Mouse (Mus musculus) thymus, postnatal 25 days (tissue): ENCODE measurements around the gene Akap6.

ENCODE experiments used
- DNase-seq: peaks from one replicate; pipeline ENCODE4 v3.0.0; 2022

The Akap6 gene

DNA sequence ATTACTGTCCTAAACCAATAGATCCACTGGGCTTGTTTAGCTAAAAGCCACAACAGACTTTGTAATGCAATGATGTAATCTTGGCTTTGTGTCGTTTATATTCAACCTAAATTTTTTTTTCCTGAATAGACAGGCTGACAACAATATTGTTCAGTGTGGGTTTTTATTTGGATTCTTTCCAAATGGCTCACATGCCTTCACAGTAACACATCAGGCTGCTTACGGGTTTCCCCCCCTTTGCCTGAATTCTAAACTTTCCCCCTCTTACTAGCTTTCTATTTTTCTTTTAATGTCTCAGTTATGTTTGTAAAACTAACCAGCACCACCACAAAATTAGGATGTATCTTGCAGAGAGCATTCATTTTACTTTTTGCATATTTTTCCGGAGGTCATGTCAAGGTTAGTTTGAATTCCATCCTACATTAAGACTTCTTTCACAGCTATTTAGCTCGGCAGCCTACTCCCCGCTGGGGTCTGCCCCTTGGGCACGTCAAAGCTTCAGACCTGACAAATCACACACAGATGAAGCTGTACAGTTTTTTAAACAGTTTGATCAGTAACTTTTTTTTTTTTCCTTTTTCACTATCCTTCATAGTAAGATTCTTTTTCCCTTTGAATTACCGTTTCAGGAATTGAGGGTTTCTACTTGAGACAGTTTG, 362.4 kb downstream of the Akap6 start:
- DNase-seq = no peak

DNA sequence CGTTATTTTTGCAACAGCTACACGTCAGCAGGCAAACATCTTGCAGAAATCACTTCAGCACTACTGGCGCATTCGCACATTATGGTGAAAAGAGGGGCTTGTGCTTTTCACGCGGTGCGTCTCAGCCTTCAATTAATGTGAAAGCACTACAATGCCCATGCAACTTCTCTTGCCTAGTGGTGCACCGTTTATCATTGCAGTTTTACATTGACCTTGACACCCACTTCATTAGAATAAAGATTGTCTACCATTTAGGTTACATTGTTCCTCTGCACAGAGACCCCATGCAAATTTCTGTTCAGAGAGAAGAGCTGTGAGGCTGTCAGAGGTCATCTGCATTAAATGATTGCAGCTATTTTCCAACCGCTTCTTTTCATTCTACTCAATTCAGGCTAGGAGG, 363.8 kb downstream of the Akap6 start:
- no peak for DNase-seq

GRCm38 (mm10) chr12:53064241-53064760, 365.1 kb downstream of the Akap6 start:
- no peak for DNase-seq

DNA sequence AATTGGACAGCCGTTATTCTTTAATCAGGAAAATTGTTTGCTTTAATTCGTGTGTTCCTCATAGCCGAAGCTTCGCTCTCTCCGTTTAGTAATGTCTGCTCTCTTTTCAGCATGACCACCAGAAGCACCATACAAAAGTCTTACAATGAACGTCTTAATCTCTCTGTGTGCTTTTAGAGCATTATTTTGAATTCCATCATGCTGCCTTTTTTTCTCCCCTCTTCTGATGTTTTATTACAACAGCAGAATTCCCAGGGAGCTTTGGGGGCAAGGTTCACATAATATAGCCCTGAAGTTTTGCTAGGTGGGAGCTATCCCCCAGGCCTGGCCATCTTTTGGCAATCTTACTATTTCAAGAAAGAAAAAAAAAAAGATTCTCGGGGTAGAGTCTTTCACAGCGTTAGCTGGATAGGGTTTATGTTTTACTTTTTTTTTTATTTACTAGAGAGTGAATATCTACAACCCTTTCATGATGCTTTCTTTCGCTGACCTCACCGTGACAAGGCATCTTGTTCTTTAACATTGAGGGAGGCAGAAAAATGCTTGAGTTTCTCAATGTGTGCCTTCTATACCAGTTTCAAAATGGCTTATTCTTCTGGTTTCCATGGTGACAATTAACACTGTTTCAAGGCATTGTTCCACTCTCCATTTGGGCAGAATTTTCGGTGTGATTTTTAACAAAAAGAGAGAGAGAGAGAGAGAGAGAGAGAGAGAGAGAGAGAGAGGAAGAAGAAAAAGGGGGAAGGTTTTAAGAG, 366.0 kb downstream of the Akap6 start:
- DNase-seq = no peak

- DNase-seq = no peak
Measured at GRCm38 (mm10) chr12:53066321-53066720, 367.1 kb downstream of the Akap6 start.

DNA sequence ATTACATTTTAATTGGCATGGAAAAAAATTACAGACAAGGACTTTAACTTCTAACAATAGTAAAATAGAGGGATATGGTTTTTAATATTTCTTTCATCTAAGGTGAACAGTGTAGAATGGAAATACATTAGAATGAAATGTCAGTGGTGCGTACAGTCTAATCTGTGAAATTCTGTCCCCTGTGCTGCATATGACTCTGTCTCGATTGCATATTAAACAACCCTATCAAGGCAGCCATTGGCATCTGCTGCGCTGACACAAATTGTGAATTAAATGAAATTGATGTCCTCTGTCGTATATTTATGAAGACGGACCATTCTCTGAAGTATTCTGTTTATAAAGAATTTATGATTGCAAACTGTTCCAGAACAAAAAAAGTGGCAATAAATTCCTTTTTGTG, 371.7 kb downstream of the Akap6 start:
- DNase-seq = no peak

DNA sequence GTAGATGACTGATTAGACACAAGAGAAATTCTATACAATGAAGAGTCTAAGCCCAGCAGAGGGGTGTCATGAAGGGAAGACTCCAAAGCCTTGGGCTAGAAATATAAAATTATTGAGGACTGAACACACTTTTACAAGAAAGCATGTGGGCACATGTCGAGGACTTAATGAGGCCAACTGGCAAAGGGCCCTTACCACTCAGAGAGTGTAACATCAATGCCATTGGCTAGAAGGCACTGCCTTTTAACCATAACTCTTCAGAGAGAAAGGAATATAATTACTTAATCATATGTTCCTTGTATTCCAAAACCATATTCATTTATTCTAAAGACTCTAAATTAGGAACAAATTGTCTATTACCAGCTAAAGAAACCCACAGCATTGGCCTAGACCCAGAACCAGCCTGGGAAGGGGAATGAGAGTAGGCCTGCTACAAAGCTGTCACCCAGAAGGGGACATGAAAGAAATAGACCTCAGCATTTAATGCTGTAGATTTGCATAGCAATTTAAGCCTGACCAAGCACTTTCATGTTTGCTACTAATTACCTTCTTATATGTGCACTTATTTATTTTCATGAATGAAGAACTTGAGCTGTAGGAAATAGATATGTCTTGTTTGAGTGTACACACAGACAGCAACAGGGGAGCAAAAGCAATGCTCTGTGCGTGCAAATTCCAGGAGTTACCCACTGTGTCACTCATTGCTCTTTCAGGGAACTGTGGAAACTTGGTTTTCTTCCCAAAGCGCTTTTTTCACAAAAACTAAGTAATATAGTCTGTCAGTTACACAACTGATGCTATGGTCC, 377.6 kb downstream of the Akap6 start:
- no peak for DNase-seq

DNA sequence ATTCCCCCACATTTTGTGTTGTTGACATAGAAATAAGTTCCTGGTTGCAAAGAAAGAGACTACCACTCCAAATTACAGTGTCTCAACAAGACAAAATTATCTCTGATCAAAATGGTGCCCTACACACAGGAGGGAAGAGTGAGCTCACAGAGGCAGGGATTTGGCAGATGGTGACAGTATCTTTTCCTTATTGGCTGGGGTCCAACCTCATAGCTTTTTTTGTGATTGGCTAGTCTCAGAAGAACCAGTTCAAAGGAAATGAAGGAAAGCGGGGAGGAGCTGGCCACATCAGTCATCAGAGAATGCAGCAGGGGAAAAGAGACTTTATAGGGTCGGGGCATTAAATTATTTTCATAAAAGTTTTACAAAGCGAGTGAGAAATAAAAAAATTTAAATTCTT, 386.6 kb downstream of the Akap6 start:
- DNase-seq = no peak

DNA sequence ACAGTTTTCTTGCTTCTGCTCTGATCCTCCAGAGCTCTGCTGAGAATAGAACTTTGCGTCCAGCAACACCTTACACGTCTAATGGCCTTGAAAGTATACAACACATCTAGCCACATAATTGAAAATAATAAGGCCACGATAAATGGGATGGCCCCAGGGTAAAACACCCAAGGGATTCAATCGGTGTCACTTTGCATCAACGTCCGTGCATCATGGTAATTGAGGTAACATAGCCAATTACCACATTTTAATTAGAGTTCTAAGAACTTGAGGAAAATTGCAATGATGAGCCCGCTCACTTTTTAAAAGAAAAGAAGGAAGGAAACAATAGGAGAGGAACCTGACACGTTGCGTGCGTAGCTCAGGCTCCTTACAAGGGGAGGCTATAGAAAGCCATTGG, 413.1 kb downstream of the Akap6 start:
- DNase-seq = no peak

DNA sequence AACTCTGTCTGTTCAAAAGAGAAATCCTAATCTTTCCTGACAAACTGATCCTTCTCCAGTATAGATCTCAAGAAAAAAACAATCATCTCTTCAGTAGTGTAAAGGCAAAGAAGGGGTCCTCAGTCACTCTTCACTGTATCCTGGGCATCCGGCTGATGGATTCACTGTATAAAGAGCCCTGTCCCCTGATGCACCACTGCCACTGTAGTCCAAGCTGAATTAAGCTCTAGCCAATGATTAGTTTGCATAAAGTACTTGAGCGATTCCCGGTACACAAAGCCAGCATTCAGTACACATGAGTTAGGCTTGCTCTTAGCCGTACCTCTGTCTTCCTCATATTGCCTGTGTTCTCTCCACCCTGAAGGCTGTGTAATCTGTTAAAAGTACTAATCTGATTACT, 420.2 kb downstream of the Akap6 start:
- DNase-seq = no peak

DNA sequence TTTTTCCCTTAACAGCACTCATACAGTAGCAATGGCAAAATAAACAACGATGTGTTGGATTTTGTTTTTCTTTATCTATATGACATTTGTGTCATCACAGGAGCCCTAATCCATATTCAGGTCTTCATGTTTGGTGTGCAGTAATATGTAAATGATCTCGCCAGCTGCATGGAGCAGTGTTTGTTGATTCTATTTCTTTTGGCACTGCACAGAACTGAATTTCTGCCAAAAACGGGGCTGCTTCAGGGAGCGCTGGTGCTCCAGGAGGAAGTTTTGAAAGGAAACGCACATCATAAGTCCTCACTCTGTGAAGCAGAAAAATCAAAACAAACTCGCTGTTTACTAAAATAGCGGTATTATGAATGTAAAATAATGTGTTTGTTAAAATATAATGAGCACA, 424.9 kb downstream of the Akap6 start:
- no peak for DNase-seq

DNA sequence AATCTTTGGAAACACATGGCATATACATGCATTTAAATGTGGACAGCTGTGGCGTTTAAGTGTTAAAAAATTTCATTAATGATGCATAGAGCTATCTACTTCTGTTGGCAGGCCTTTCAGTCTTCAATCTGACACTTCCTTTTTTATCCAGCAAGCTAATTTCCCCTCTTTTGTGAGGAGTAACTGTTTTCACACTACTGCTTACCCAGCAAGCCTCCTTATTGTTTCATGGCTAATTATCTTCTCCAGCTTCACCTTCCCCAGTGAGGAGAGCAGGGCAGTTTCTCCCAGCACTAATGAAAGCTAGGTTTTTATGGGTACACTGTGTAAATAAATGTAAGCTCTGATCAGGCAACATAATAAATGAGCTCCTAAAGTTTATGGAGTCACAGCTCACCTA, 425.5 kb downstream of the Akap6 start:
- DNase-seq = no peak

GRCm38 (mm10) chr12:53125286-53125685, 426.1 kb downstream of the Akap6 start:
- DNase-seq = no peak

GRCm38 (mm10) chr12:53134196-53134595, 435.0 kb downstream of the Akap6 start:
- DNase-seq = no peak

DNA sequence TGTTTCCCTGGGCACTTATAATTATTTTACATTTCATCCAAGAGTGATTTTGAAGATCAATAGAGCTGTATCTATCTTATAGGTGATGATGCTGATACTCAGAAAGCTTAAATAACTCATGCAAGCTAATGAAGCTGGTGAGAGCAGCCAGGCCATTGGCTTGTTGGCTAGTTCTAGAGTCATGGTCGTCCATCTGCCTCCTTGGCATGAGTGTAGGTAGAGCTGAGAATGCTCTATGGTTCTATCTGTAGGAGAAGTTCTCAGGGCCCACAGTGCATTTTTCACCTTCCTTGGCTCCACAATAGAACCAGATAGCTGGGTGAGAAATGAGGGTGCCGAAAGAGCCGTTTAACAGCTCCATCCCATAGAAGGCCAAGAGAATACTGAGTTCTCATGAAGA, 438.1 kb downstream of the Akap6 start:
- no peak for DNase-seq

DNA sequence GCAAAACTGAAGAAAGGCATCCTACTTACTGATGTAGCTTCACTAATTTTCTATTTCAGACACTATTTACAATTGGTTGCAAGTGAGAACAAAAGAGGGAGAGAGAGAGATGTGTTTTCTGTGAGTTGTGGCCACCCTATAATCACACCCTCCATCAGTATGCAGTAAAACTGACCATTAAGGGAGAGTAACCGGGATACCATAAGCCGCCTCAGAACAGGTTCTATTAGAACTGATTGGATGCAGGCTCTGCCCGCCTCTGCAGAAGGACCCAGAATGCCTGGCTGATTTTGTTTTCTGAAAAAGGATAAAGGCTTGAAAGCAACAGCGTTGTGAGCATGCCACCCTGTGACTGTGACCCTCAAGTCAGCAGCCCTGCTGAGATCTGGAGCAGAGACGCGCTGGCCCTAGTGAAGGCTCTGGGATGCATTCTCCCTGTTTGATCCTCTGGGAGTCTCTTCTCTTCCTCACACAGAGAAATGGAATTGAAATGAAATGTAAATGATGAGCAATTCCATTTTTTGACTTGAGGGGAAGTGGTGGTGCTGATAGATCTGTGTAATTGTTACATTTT, 445.0 kb downstream of the Akap6 start:
- DNase-seq = no peak

- no peak for DNase-seq
Measured at GRCm38 (mm10) chr12:53144760-53145159, 445.6 kb downstream of the Akap6 start.

- DNase-seq = no peak
Measured at GRCm38 (mm10) chr12:53145516-53145915, 446.3 kb downstream of the Akap6 start.

- DNase-seq = no peak
Measured at GRCm38 (mm10) chr12:53146460-53147050, 447.4 kb downstream of the Akap6 start.

DNA sequence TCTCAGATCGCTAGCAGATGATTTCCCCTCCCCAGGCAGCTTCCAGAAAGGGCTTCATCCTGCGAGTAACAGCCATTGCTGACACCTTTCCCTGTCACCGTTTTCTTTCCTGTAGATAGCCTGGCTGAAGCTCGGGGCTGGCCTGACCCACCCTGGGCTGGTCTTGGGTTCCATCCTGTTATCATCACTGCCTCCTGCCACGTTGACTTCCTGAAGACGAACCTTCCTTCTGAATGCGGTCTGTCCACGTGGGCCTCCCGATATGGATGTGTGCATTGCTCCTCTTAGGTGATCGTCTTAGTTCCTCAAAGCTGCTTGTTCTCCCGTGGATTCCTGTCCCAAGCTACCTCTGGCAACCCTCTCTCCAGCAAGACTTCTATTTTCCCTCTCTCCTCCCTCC, 448.5 kb downstream of the Akap6 start:
- DNase-seq = no peak

DNA sequence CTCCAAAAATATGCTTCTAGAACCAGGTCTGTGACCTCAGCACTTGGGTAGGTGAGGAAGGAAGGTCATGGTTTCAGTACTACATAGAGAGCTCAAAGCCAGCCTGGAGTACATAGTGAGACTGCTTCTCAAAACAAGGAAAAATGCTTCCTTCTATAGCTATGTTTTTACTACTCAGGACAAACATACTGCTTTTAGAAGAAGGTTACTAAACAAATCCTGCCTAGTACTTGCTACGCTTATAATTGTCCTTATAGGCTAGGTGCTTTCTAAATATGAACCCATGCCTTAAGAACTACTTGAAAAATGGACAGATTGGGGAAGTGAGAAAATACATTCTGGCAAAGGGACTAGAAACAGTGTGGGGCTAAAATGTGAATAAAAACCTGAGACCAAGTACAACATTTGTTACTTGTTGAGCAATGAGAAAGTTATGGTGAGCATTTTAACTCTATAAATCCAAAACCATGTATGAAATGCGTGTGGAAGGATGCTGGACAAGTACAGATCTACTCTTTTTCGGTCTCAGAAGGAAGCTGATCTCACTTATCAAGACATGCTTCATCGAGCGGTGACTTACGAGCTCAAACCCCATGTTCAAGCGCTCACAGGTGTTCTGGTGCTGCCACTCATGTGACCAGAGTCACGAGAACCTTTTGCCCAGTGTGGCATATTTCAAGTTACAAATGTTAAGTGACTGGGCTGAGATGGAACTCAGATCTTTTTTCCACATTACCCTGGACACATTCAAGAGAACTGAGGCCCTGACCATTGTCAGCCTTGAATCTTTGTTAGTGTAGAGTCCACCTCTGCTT, 469.2 kb downstream of the Akap6 start:
- no peak for DNase-seq

DNA sequence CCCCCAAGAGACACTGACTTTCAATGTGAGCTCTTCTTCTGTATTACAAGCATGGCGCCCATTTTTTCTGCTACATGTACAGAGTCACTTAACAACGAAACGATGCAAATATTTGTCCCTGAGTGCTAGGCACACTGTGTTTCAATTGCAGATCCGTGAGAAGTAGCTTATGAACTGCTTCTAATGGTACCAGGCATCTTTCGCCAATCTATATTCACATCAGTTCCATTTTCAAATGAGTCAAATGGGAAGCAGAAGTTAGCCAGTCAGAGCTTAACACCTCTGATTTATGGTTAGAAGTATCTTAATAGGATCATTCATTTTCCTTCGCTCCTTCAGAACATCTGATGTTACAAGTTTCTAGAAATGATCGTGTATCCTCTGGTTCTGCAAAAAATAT, 492.3 kb downstream of the Akap6 start:
- no peak for DNase-seq
